Mouse (Mus musculus): ENCODE measurements at regions not wholly inside any gene's neighbourhood (a gene's known extent, or its start where the extent isn't known, plus 50 kb on each side); places are given as distances from the start of the nearest gene placed in this dataset.

- TF ChIP-seq CTCF (IDR thresholded peaks at IDR 0.05; ENCODE audit: insufficient read depth, low read depth, low read length) = no peak
- no peak for TF ChIP-seq POLR2A (IDR thresholded peaks at IDR 0.05; ENCODE audit: insufficient read depth, low read depth, low read length)
Observed at GRCm38 (mm10) chr12:90623426-90623825, 114.8 kb downstream of the Dio2 start.

Measured in olfactory bulb, adult 2 months (tissue).